8 mouse cellular contexts compared by ENCODE assay signal in the genomic region with DNA sequence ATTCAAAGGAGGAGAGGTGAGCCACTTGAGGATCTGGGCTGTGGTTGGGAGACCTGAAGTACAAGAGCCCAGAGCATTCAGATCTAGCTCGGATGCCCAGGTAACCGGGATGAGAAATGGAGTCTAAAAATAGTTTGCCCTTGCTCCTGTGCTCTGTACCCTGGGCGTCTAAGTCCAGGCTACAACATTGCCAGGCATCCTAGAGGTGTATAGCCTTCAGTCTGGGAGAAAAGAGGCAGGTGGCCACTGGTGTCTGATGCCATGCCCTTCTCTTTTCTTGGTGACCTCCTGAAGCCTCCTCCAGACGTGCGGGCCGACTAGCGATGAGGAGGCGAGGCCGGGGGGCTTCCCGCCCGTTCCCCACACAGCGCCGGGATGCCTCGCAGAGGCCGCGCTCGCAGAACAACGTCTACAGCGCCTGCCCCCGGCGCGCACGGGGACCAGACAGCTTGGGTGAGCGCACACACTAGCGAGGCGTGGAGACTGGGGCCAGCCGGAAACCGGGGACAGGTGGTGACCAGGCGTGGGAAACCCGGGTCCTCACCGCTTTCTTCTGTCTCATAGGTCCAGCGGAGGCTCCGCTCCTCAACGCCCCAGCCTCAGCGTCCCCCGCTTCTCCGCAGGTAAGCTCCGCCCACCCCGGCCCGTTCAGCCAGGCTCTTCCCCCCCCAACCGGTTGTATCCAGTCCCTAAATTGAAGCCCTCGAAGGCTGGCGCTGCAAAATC. TPM values are rescaled to one million over a fixed set of nuclear protein-coding genes. Genes with fewer than 3 reads are reported as not detected.
A peak's percentile ranks its signal among the peaks of the same experiment; 100 is the strongest.
DNase-seq lines count a peak whose midpoint lies in the region; ATAC-seq and TF ChIP-seq lines count a peak whose summit lies in the region.

No protein-coding gene starts in this region.

- H3K27ac ChIP-seq in heart, embryonic 14.5 days (replicated peaks in 1 of 2; ENCODE audit: control insufficient read depth in 1 of 2, insufficient read depth in 1 of 2, low read depth in 2 of 2, low read length in 2 of 2) = no peak overlapping the region
- no peak overlapping the region for H3K27ac ChIP-seq in forebrain, embryonic 13.5 days
- no peak overlapping the region for H3K27ac ChIP-seq in kidney, embryonic 14.5 days (ENCODE audit: low read depth, low read length)
- no peak overlapping the region for H3K27ac ChIP-seq in lung, postnatal 0 days (ENCODE audit: low read length)

- no peak for DNase-seq in heart, postnatal 25 days (ENCODE audit: low spot score)
- peak; percentile 61 for DNase-seq in ZHBTc4 (ENCODE audit: low read depth, low spot score)
- peak; percentile 14 for DNase-seq in lung, postnatal 0 days (ENCODE audit: low spot score)
- DNase-seq in right cerebral cortex, postnatal 4 days = peak; percentile 33
- DNase-seq in c-Kit-positive CD71-positive TER-119-positive erythroid progenitor cells, embryonic 14.5 days (ENCODE audit: low spot score) = no peak

- peak overlapping the region; percentile 36 to 45 for H3K4me3 ChIP-seq in heart, embryonic 14.5 days (ENCODE audit: control insufficient read depth in 1 of 2, insufficient read depth in 1 of 2, low read depth in 1 of 2, low read length in 2 of 2)
- H3K4me3 ChIP-seq in forebrain, embryonic 13.5 days = peak overlapping the region; percentile 53
- H3K4me3 ChIP-seq in kidney, embryonic 14.5 days (ENCODE audit: low read length) = peak overlapping the region; percentile 32
- peak overlapping the region; percentile 18; the same call in 1 of the 2 replicates for H3K4me3 ChIP-seq in lung, postnatal 0 days (ENCODE audit: low read depth, low read length)

- no peaks in the 10 kb centered on the region for H3K9me3 ChIP-seq in heart, embryonic 14.5 days (ENCODE audit: control insufficient read depth, low read length)
- no peaks in the 10 kb centered on the region for H3K9me3 ChIP-seq in forebrain, embryonic 13.5 days (replicated peaks)
- H3K9me3 ChIP-seq in kidney, embryonic 14.5 days (ENCODE audit: control insufficient read depth, low read length) = no peaks in the 10 kb centered on the region
- no peaks in the 10 kb centered on the region for H3K9me3 ChIP-seq in lung, postnatal 0 days (ENCODE audit: low read length)

- H3K27me3 ChIP-seq in heart, embryonic 14.5 days (ENCODE audit: control insufficient read depth, insufficient read depth, low read length) = peaks cover 28% of the 10 kb centered on the region
- peaks cover 28% of the 10 kb centered on the region for H3K27me3 ChIP-seq in forebrain, embryonic 13.5 days
- H3K27me3 ChIP-seq in kidney, embryonic 14.5 days (ENCODE audit: control insufficient read depth, insufficient read depth, low read length) = peaks cover 15% of the 10 kb centered on the region
- H3K27me3 ChIP-seq in lung, postnatal 0 days (replicated peaks; ENCODE audit: insufficient read depth, low read length) = peaks cover 13% of the 10 kb centered on the region

- H3K4me1 ChIP-seq in heart, embryonic 14.5 days (ENCODE audit: control insufficient read depth in 2 of 2, insufficient read depth in 2 of 2, low read length in 2 of 2) = peaks cover 2 to 7% of the 10 kb centered on the region in 2 experiments; a peak in 3 of 4 replicates
- H3K4me1 ChIP-seq in forebrain, embryonic 13.5 days = peaks cover 9% of the 10 kb centered on the region
- H3K4me1 ChIP-seq in kidney, embryonic 14.5 days (ENCODE audit: control insufficient read depth, insufficient read depth, low read length) = no peaks in the 10 kb centered on the region
- H3K4me1 ChIP-seq in lung, postnatal 0 days (ENCODE audit: insufficient read depth, low read depth, low read length) = no peaks in the 10 kb centered on the region

- no peak for TF ChIP-seq CTCF in lung, postnatal 0 days (IDR thresholded peaks at IDR 0.05)

- peak overlapping the region; percentile 39 for H3K9ac ChIP-seq in heart, embryonic 14.5 days (ENCODE audit: low read length)
- peak overlapping the region; percentile 63 for H3K9ac ChIP-seq in forebrain, embryonic 13.5 days
- no peak overlapping the region for H3K9ac ChIP-seq in kidney, embryonic 14.5 days (ENCODE audit: low read depth, low read length)
- no peak overlapping the region for H3K9ac ChIP-seq in lung, postnatal 0 days (replicated peaks; ENCODE audit: low read depth)

- intact Hi-C loops in heart, postnatal 25 days (cut with DNase I) = loop anchor here (1.0 to 10.0 kb wide), 5 partner anchors 101 to 384 kb away; a partner anchor contains a TSS

- no peak for ATAC-seq in heart, embryonic 14.5 days (ENCODE audit: insufficient number of reproducible peaks, insufficient read depth, low FRiP score, low read depth)
- peak; percentile 82 for ATAC-seq in forebrain, embryonic 13.5 days
- ATAC-seq in kidney, embryonic 14.5 days (ENCODE audit: low FRiP score, low TSS enrichment) = peak; percentile 62
- peak; percentile 47 for ATAC-seq in lung, postnatal 0 days

- H3K36me3 ChIP-seq in heart, embryonic 14.5 days (ENCODE audit: control insufficient read depth, insufficient read depth, low read length) = no peaks in the 10 kb centered on the region
- H3K36me3 ChIP-seq in forebrain, embryonic 13.5 days (ENCODE audit: poor library complexity, severe bottlenecking) = no peaks in the 10 kb centered on the region
- no peaks in the 10 kb centered on the region for H3K36me3 ChIP-seq in kidney, embryonic 14.5 days (ENCODE audit: control insufficient read depth, insufficient read depth, low read length)
- no peaks in the 10 kb centered on the region for H3K36me3 ChIP-seq in lung, postnatal 0 days (ENCODE audit: insufficient read depth, low read length)

- TF ChIP-seq EP300 in lung, postnatal 0 days (IDR thresholded peaks at IDR 0.05) = no peak

- H3K4me2 ChIP-seq in heart, embryonic 14.5 days (ENCODE audit: low read length) = peak overlapping the region; percentile 70
- H3K4me2 ChIP-seq in forebrain, embryonic 13.5 days = peak overlapping the region; percentile 91
- peak overlapping the region; percentile 65 for H3K4me2 ChIP-seq in kidney, embryonic 14.5 days (replicated peaks; ENCODE audit: low read depth, low read length)
- H3K4me2 ChIP-seq in lung, postnatal 0 days (replicated peaks; ENCODE audit: low read depth, low read length) = peak overlapping the region; percentile 53

- WGBS in heart, embryonic 14.5 days = 1% methylated on average over 43 of the region's 43 CpGs
- WGBS in forebrain, embryonic 13.5 days = 3% methylated on average over 43 of the region's 43 CpGs
- 2% methylated on average over 43 of the region's 43 CpGs for WGBS in kidney, embryonic 14.5 days
- WGBS in lung, postnatal 0 days = 3% methylated on average over 42 of the region's 43 CpGs

RNA-seq across cellular contexts. Expression of a gene that starts 9.2 kb away (rescaled TPM):
- polyA plus RNA-seq in heart, embryonic 14.5 days (2014; fragmentation: Nextera tagmentation; extraction: Ambion mirVana) = not detected in 2 replicates
- total RNA-seq in heart, postnatal 25 days (2021) = not detected
- polyA plus RNA-seq in forebrain, embryonic 13.5 days (2015; fragmentation: Nextera tagmentation; extraction: Ambion mirVana) = not detected in 2 replicates
- polyA plus RNA-seq in kidney, embryonic 14.5 days (2014; fragmentation: Nextera tagmentation; extraction: Ambion mirVana) = not detected in 2 replicates
- not detected in 2 replicates for polyA plus RNA-seq in lung, postnatal 0 days (2015; fragmentation: Nextera tagmentation; extraction: Ambion mirVana)

RNA-seq across cellular contexts. Expression of a gene that starts 12.6 kb away (rescaled TPM):
- polyA plus RNA-seq in heart, embryonic 14.5 days (2014; fragmentation: Nextera tagmentation; extraction: Ambion mirVana) = 2.0 and 4.4 TPM in 2 replicates
- 1 to 10 TPM; 1.2 to 2.4 TPM for total RNA-seq in heart, postnatal 25 days (2021)
- polyA plus RNA-seq in forebrain, embryonic 13.5 days (2015; fragmentation: Nextera tagmentation; extraction: Ambion mirVana) = not detected in 2 replicates
- not detected in 2 replicates for polyA plus RNA-seq in kidney, embryonic 14.5 days (2014; fragmentation: Nextera tagmentation; extraction: Ambion mirVana)
- 0.37 and 0.82 TPM in 2 replicates for polyA plus RNA-seq in lung, postnatal 0 days (2015; fragmentation: Nextera tagmentation; extraction: Ambion mirVana)

RNA-seq across cellular contexts. Expression of a gene that starts 33.2 kb away (rescaled TPM):
- not detected in 2 replicates for polyA plus RNA-seq in heart, embryonic 14.5 days (2014; fragmentation: Nextera tagmentation; extraction: Ambion mirVana)
- total RNA-seq in heart, postnatal 25 days (2021) = not detected
- not detected in 2 replicates for polyA plus RNA-seq in forebrain, embryonic 13.5 days (2015; fragmentation: Nextera tagmentation; extraction: Ambion mirVana)
- polyA plus RNA-seq in kidney, embryonic 14.5 days (2014; fragmentation: Nextera tagmentation; extraction: Ambion mirVana) = not detected in 2 replicates
- not detected in 2 replicates for polyA plus RNA-seq in lung, postnatal 0 days (2015; fragmentation: Nextera tagmentation; extraction: Ambion mirVana)

RNA-seq across cellular contexts. Expression of a gene that starts 51.6 kb away (rescaled TPM):
- polyA plus RNA-seq in heart, embryonic 14.5 days (2014; fragmentation: Nextera tagmentation; extraction: Ambion mirVana) = 0.05 TPM in 1 of 2 replicates, not detected in the other
- total RNA-seq in heart, postnatal 25 days (2021) = not detected
- not detected in 2 replicates for polyA plus RNA-seq in forebrain, embryonic 13.5 days (2015; fragmentation: Nextera tagmentation; extraction: Ambion mirVana)
- not detected in 2 replicates for polyA plus RNA-seq in kidney, embryonic 14.5 days (2014; fragmentation: Nextera tagmentation; extraction: Ambion mirVana)
- 0.08 and 0.26 TPM in 2 replicates for polyA plus RNA-seq in lung, postnatal 0 days (2015; fragmentation: Nextera tagmentation; extraction: Ambion mirVana)

Comparison
In these comparisons a context has a peak if more than half of its experiments do, and no peak if none do; other contexts are left out.
1. H3K9ac ChIP-seq: peak in heart, embryonic 14.5 days (single experiment) and forebrain, embryonic 13.5 days (single experiment); none in kidney, embryonic 14.5 days (single experiment) and lung, postnatal 0 days (single experiment).
2. DNase-seq: peak in ZHBTc4 (single experiment), lung, postnatal 0 days (single experiment) and right cerebral cortex, postnatal 4 days (single experiment); none in heart, postnatal 25 days (single experiment) and c-Kit-positive CD71-positive TER-119-positive erythroid progenitor cells, embryonic 14.5 days (single experiment).
3. Peak in every context shown above with its lines, with median percentiles within 50 percentile points of each other: H3K4me2 ChIP-seq and H3K4me3 ChIP-seq.